Mouse (Mus musculus) stomach, postnatal 0 days (tissue): ENCODE measurements around the gene Tas1r1. TPM values are rescaled to one million over a fixed set of nuclear protein-coding genes. Genes with fewer than 3 reads are reported as not detected.

Experiments used
- ATAC-seq: fragments of 200-750 bp; cut with Nextera tagmentation; 2 replicates; pipeline ENCODE4 v1.8.0; 2017; ENCODE audit not compliant: low FRiP score, low TSS enrichment
- DNase-seq: peaks from one replicate; pipeline ENCODE4 v3.0.0-alpha.2; 2016; ENCODE audit warnings: low spot score
- H3K27ac ChIP-seq: fragments of 300-500 bp; sonication (generic); replicated peaks from 2 replicates; pipeline ENCODE4 v1.5.1; 2014; ENCODE audit warnings: mild to moderate bottlenecking, control low read depth
- H3K27me3 ChIP-seq: fragments of 300-500 bp; sonication (generic); 2 replicates; pipeline ENCODE4 v1.6.1; 2014; ENCODE audit warnings: low read length; ENCODE audit not compliant: control insufficient read depth, insufficient read depth
- H3K36me3 ChIP-seq: fragments of 300-500 bp; sonication (generic); 2 replicates; pipeline ENCODE4 v1.6.1; 2014; ENCODE audit warnings: low read length, mixed read lengths; ENCODE audit not compliant: control insufficient read depth, insufficient read depth
- H3K4me1 ChIP-seq: fragments of 300-500 bp; sonication (generic); replicated peaks from 2 replicates; pipeline ENCODE4 v1.6.1; 2014; ENCODE audit warnings: antibody characterized with exemption; ENCODE audit not compliant: control insufficient read depth, insufficient read depth
- H3K4me2 ChIP-seq: fragments of 300-500 bp; sonication (generic); replicated peaks from 2 replicates; pipeline ENCODE4 v1.6.1; 2014; ENCODE audit warnings: low read depth, mild to moderate bottlenecking, control low read depth, moderate library complexity
- H3K4me3 ChIP-seq: fragments of 300-500 bp; sonication (generic); 2 replicates; pipeline ENCODE4 v1.5.1; 2014; ENCODE audit warnings: low read depth, low read length, control low read depth
- H3K9ac ChIP-seq: fragments of 300-500 bp; sonication (generic); 2 replicates; pipeline ENCODE4 v1.6.1; 2014; ENCODE audit warnings: mild to moderate bottlenecking, low read length, control low read depth, mixed read lengths
- H3K9me3 ChIP-seq: fragments of 300-500 bp; sonication (generic); 2 replicates; pipeline ENCODE4 v1.6.1; 2016; ENCODE audit warnings: low read length; ENCODE audit not compliant: control insufficient read depth
- CTCF ChIP-seq: IDR thresholded peaks from 2 replicates; pipeline ENCODE4 v1.5.1; 2016; ENCODE audit warnings: antibody characterized with exemption, low read depth, mild to moderate bottlenecking, moderate library complexity
- EP300 ChIP-seq: optimal IDR thresholded peaks from 2 replicates; pipeline ENCODE3; 2016; ENCODE audit warnings: antibody characterized with exemption
- WGBS: fragments of 180-500 bp; shearing (Covaris S2); extraction: QIAGEN DNeasy Blood & Tissue Kit; methylation state at CpG from one replicate; pipeline ENCODE4 v1.1.7; 2014; 5-methylcytosine and 5-hydroxymethylcytosine counted together
- polyA plus RNA-seq: library from polyadenylated mRNA; unstranded; fragments of >200 nt; fragmentation: Nextera tagmentation; extraction: Ambion mirVana; gene quantifications from 2 replicates; pipeline ENCODE4 v1.2.1, GENCODE M21; 2015

Gene Tas1r1
- polyA plus RNA-seq, 1 experiment from 2014 or later: 0.12 TPM

DNA sequence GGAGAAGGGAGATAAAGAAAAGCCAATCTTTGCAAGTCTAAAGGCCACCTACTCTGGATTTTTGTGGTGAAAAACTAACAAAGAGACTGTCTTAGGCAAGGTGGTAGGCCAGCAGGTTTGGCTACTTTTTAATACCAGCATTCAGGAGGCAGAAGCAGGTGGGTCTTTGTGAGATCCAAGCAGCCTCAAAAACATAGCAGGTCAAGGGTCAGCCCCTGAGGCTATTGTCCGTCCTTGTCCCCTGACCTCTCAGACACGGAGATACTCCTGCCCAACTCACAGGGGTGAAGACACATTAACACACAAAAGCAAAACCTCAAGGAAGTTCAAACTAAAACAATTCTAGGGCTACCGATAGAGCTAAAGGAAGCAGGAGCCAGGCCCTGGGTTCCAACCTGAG, 31.6 kb downstream of the Tas1r1 start:
- 0 out of 2 replicates have a peak overlapping the region, but pooled peaks have one; percentile 97 for H3K4me2 ChIP-seq
- DNase-seq (no peak), ATAC-seq (no peak)
- H3K4me1 ChIP-seq: 0 out of 2 replicates have a peak, but pooled peaks cover 3% of the 10 kb centered on the region
- no peaks in the 10 kb centered on the region for H3K27me3 ChIP-seq
- WGBS: 46% methylated on average over 3 of the region's 3 CpGs
- H3K4me3 ChIP-seq: no peak overlapping the region
- H3K27ac ChIP-seq: peak overlapping the region; percentile 98
- H3K9ac ChIP-seq: no peak overlapping the region
- TF ChIP-seq EP300 (no peak), CTCF (no peak)
- no peaks in the 10 kb centered on the region for H3K9me3 ChIP-seq
- H3K36me3 ChIP-seq: no peaks in the 10 kb centered on the region

DNA sequence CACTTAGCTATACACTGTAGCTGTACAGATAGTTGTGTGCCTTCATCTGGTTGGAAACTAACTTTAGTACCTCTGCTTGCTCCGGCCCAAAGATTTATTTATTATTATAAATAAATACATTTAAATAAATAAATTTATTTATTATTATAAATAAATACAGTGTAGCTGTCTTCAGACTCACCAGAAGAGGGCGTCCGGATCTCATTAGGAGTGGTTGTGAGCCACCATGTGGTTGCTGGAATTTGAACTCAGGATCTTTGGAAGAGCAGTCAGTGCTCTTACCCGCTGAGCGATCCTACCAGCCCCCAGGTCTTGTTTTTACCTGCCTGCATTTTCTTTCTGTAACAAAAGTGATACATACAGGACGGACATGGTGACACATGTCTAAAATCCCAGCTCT, 32.2 kb downstream of the Tas1r1 start:
- no peaks in the 10 kb centered on the region for H3K9me3 ChIP-seq
- H3K36me3 ChIP-seq: no peaks in the 10 kb centered on the region
- no peaks in the 10 kb centered on the region for H3K4me1 ChIP-seq
- H3K9ac ChIP-seq: no peak overlapping the region
- no peak for ATAC-seq
- WGBS: 72% methylated on average over 6 of the region's 6 CpGs
- H3K4me3 ChIP-seq: no peak overlapping the region
- no peak overlapping the region for H3K4me2 ChIP-seq
- no peaks in the 10 kb centered on the region for H3K27me3 ChIP-seq
- peak overlapping the region; percentile 30; the same call in 1 of the 2 replicates for H3K27ac ChIP-seq
- no peak for DNase-seq
- TF ChIP-seq CTCF: peak; percentile 57
- no peak for TF ChIP-seq EP300

DNA sequence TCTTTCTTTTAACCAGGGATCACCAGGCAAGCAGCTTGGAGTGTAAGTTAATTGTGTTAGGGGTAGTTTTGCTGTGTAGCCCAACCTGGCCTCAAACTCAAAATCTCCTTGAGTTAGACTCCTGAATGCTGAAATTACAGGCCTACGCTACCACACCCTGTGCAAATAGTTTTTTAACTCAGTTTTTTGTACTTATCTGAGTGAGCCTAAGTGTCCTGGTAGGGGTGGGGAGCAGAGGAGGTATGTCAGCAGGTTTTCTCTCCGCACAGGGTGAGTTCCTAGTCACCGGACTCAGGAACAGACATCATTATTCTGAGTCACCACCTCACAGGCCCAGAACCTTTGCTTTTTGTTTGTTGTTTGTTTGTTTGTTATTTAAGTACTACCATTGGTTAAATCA, 36.3 kb downstream of the Tas1r1 start:
- no peak overlapping the region for H3K4me2 ChIP-seq
- ATAC-seq: no peak
- no peaks in the 10 kb centered on the region for H3K4me1 ChIP-seq
- no peaks in the 10 kb centered on the region for H3K27me3 ChIP-seq
- H3K27ac ChIP-seq: no peak overlapping the region
- H3K9ac ChIP-seq: no peak overlapping the region
- no peak overlapping the region for H3K4me3 ChIP-seq
- no peak for TF ChIP-seq EP300
- no peak for TF ChIP-seq CTCF
- no peak for DNase-seq
- WGBS: 61% methylated on average over 3 of the region's 3 CpGs
- H3K36me3 ChIP-seq: no peaks in the 10 kb centered on the region
- no peaks in the 10 kb centered on the region for H3K9me3 ChIP-seq

DNA sequence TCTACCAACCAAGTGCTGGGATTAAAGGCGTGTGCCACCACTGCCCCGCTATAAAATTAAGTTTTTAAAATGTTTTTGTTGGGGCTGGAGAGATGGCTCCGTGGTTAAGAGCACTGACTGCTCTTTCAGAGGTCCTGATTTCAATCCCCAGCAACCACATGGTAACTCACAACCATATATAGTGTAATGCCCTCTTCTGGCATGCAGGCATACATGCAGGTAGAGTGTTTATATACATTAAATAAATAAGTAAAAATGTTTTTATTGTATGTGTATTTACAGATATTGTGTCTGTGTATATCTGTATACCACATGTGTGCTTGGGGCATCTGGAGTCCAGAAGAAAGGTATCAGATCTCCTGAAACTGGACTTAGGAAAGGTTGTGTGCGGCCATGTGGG, 37.0 kb downstream of the Tas1r1 start:
- no peak overlapping the region for H3K4me2 ChIP-seq
- H3K4me3 ChIP-seq: no peak overlapping the region
- no peaks in the 10 kb centered on the region for H3K4me1 ChIP-seq
- no peaks in the 10 kb centered on the region for H3K36me3 ChIP-seq
- DNase-seq (no peak), ATAC-seq (no peak)
- no peak for TF ChIP-seq EP300
- TF ChIP-seq CTCF: peak; percentile 52; the same call in 1 of the 2 replicates
- H3K9me3 ChIP-seq: no peaks in the 10 kb centered on the region
- 69% methylated on average over 4 of the region's 4 CpGs for WGBS
- H3K27ac ChIP-seq: no peak overlapping the region
- no peak overlapping the region for H3K9ac ChIP-seq
- no peaks in the 10 kb centered on the region for H3K27me3 ChIP-seq

DNA sequence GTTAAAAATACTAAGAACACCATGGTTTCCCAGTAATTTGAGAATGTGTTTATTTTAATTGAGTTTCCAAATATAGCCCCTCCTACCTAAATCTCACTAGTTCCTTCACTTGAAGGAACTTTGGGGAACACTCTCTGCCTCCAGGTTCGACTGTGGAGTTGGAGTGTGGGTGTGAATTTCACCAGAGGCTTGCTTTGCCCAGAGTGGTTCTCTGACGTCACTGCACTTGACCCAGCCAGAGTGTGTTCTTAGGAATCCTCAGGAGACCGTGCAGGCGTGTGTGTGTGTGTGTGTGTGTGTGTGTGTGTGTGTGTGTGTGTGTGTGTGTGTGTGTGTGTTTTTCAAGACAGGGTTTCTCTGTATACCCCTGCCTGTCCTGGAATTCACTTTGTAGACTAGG, 37.5 kb downstream of the Tas1r1 start:
- peak; percentile 56 for DNase-seq

DNA sequence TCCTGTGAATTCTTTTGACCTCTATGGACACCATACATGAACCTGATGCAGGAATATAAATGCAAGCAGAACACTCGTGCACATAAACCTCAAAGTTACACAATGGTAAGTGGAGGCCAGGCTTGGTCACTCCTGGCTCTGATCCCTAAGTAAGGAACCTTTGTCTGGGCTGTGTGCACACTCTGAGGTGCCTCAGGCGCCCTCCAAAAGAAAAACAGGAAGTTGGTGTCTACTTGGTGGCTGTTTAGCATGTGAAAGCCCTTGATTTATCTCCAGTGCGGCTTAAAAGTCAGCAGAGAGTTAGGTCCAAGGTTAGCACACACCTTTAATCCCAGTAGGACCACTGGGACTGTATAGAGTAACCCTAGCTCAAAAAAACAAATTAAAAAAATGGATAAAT, 38.9 kb downstream of the Tas1r1 start:
- TF ChIP-seq CTCF (no peak), EP300 (no peak)
- Histone ChIP-seq H3K27ac (no peak overlapping the region), H3K4me1 (no peaks in the 10 kb centered on the region), H3K4me2 (no peak overlapping the region), H3K9ac (no peak overlapping the region), H3K27me3 (no peaks in the 10 kb centered on the region), H3K36me3 (no peaks in the 10 kb centered on the region), H3K4me3 (no peak overlapping the region), H3K9me3 (no peaks in the 10 kb centered on the region)
- 62% methylated on average over 3 of the region's 3 CpGs for WGBS
- DNase-seq (no peak), ATAC-seq (no peak)

More for the DNA sequence above, 37.5 kb downstream of the Tas1r1 start:
- WGBS: 12% methylated on average over 4 of the region's 4 CpGs
- no peak for ATAC-seq
- no peak overlapping the region for H3K27ac ChIP-seq
- no peaks in the 10 kb centered on the region for H3K36me3 ChIP-seq
- no peak overlapping the region for H3K9ac ChIP-seq
- TF ChIP-seq CTCF (no peak), EP300 (no peak)
- H3K27me3 ChIP-seq: no peaks in the 10 kb centered on the region
- H3K4me3 ChIP-seq: no peak overlapping the region
- no peaks in the 10 kb centered on the region for H3K9me3 ChIP-seq
- no peak overlapping the region for H3K4me2 ChIP-seq
- no peaks in the 10 kb centered on the region for H3K4me1 ChIP-seq
